Mouse (Mus musculus) colon, adult 2 months (tissue): ENCODE measurements around the gene Gm4985. TPM values are rescaled to one million over a fixed set of nuclear protein-coding genes. Genes with fewer than 3 reads are reported as not detected.

Source experiments
- polyA plus RNA-seq: library from polyadenylated mRNA; depleted of rRNA; stranded (reverse); fragments of >200 nt; gene quantifications from 2 replicates; pipeline ENCODE4 v1.2.3, GENCODE M21; 2012; rRNA removed

Gene Gm4985
- polyA plus RNA-seq, result not detected in 2 replicates

DNA sequence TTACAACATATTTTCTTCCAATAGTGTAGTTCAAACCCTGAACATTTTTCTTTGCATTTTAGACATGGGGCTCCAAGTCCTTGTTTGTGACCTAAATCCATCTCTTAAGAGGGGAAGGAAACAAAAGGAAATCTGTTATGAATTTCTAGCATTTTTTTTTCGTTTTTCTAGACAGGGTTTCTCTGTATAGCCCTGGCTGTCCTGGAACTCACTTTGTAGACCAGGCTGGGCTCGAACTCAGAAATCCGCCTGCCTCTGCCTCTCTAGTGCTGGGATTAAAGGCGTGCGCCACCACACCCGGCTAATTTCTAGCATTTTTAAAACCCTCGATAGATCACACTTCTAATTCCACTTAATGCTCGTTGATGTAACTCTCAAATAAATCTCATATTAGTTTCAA, at the start of gene Gm4985:
Gm4985 (minus strand) TSS at position 101 of the 400 bp plus-strand sequence.

Other genes starting within 250 kb of the Gm4985 start
- not detected in 2 replicates for gene Gm4907, start 76.4 kb downstream of the Gm4985 start, polyA plus RNA-seq